Mouse (Mus musculus) ovary, adult 18-20 months (tissue): ENCODE measurements around the gene Rrnad1.

ENCODE experiments used
- DNase-seq: peaks from one replicate; pipeline ENCODE4 v3.0.0; 2022; ENCODE audit warnings: low spot score, mixed read lengths

The Rrnad1 gene

GRCm38 (mm10) chr3:87884708-87885251 is 45.7 kb downstream of the Rrnad1 start:
- DNase-seq, result peak; percentile 24

GRCm38 (mm10) chr3:87884291-87884690 is 46.2 kb downstream of the Rrnad1 start:
- DNase-seq, result no peak

- DNase-seq, result no peak
These were observed 52.8 kb downstream of the Rrnad1 start for GRCm38 (mm10) chr3:87877730-87878129.
